Mouse (Mus musculus) mouse embryonic stem cell (cell line): Measurements from ENCODE around the gene Gnb4.

Experiments
- in situ Hi-C, 2 experiments: fragments of 300-500 bp; cut with MboI; formaldehyde crosslinking; loops; 1 replicate in 1 of 2; 3 replicates in 1 of 2; pipeline ENCODE4 v1.14.3; 2019 to 2020; ENCODE audit warnings: low sequenced_read_pairs in 2 of 2, low pct_unique_long_range_greater_than_20kb in 1 of 2, mixed read lengths in 1 of 2; ENCODE audit not compliant: unreplicated experiment in 1 of 2

The Gnb4 gene

DNA sequence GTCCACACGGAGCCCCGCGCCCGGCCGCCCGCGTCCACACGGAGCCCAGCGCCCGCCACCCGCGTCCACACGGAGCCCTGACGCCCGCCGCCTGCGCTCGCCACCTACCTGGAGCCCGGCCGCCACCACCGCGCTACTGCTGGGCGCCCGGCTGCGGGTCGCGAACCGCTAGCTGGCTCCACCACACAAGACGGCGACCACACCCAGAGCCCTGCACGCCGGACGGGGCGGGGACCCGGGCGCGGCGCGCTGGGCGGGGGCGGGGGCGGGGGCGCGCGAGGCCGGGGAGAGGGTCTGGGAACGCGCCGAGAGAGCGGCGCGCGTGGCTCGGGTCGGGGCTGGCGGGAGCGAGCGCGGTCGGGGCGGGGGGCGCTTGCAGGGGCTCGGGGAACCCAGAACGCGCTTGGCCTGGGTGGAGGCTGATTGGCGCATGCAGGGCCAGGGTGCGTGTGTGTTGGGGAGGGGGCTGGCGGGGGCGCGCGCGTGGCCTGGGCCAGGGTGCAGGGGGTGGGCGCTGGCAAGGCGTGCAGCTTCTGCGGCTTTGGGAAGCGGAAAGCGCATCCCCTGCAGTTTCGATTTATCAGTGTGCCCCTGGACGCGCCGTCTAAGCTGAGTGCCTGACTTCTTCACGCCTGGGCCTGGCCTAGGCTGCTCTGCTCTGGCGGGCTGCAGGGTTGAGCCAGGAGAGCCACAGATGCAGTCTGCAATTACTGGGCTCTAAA lies at the start of gene Gnb4:
Gnb4 (minus strand) TSS at position 255 of the 722 bp plus-strand sequence.
- in situ Hi-C loops, result no loop called here

DNA sequence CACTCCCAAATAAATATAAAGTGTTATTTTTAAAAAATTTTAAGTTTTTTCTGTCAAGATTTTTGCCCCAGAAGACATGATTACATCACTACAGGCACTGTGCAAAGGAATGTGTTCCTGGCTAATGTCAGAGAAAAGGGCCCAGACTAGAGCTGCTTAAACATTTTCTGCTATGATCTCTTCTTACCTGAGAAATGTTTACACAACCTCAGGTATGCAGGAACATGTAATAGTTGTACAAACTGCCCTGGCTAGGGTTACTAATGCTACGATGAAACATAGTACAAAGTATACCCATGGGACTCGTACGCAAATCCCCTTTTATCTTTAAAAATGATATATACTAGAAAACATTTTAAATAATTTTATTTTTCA lies 45.2 kb upstream of the Gnb4 start:
- in situ Hi-C loops, result no loop called here

DNA sequence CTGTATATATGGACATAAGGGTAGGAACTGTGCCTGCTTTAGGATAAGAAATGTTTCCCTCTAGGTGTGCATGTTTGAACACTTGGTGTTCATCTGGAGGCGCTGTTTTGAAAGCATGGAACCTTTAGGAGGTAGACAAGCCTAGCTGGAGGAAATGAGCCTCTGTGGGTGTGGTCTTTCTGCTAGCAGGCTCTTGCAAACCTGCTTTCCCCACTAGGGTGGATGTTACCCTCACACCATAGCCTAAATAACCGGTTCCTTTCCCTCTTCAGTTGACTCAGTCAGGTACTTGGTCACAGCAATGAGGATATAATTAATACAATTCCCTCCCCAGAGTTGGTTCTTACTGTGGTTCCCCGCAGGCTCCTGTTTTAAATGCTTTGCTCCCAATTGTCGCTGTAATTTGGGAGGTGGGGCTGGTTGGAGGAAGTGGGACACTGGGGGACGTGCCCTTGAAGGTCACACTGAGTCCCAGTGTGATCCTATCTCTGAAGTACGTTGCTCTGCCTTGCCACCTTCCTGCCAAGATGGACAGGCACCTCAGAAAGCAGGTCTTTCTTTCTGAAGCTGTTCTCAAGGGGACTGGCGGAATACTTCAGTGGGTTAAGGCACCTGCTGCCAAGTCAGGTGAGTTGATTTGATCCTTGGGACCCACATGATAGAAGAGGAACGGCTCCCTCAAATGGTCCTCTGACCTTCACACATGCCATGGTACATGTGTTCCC lies 44.6 kb upstream of the Gnb4 start:
- in situ Hi-C loops, result no loop called here

DNA sequence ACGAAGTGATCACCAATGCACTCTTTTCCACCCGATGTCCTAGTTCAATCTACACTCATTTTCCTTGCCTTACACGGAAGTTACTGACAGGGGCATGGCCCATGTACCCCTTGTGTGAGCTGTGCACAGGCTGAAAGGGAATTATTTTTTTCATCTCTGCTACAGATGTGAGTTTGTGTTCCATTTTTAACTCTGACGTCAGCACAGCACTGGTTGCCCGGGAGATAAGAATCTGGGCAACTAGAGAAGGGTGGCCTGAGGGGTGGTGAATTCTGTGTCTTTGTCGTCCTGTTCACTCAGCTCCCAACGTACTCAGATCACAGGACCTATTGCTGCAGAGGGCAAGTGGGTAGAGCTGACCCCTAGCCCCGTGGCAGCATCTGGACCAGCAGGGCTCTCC lies 43.9 kb upstream of the Gnb4 start:
- in situ Hi-C loops, result no loop called here

DNA sequence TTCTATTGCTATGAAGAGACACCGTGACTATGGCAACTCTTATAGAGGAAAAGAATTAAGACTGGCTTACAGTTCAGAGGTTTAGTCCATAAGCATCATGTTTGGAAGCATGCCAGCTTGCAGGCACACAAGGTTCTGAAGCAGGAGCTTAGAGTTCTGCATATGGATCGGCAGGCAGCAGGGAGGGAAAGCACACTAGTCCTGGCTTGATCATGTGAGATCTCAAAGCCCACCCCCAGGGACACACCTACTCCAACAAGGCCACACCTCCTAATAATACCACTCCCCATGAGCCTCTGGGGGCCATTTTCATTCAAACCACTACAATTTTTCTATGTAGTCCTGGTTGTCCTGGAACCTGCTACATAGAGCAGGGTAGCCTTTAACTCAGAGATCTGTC lies 43.1 kb upstream of the Gnb4 start:
- in situ Hi-C loops, result no loop called here

DNA sequence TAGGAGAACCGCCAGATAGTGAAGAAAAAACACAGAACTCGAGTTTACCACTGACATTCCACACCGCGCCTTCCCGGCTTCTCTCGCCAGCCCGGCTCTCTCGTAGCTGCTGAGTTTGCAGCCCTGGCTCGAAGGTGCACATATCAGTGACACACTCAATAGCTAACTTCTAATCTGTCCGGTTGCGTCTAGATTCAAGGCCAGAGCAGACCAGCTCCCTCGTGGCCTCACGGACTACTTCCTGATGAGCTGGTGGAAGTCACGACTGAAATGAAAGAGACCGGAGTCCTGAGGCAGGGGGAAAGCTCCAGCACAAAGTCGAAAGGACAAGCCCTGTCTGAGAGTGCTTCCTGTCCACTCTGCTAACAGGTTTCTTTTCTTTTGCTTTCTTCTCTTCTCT lies 42.4 kb upstream of the Gnb4 start:
- in situ Hi-C loops, result no loop called here

DNA sequence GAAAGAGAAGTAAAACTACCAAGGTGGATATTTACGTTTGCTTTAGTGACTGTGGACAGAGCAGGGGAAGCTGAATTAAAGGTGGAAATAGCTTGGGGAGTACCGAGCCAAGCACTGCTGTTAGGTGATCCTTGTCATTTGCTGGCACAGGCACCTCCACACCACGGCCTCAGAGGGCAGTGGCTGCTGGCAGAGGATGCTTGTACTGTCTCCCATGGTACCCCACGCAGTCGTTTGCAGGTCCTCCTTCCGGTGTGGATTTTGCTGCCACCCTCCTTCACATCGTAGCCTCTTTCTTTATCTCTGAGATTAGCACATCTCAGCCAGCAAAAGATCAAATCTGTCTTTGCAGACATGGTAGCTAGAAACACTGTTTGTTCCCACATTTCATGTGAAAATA lies 42.0 kb upstream of the Gnb4 start:
- in situ Hi-C loops, result no loop called here

DNA sequence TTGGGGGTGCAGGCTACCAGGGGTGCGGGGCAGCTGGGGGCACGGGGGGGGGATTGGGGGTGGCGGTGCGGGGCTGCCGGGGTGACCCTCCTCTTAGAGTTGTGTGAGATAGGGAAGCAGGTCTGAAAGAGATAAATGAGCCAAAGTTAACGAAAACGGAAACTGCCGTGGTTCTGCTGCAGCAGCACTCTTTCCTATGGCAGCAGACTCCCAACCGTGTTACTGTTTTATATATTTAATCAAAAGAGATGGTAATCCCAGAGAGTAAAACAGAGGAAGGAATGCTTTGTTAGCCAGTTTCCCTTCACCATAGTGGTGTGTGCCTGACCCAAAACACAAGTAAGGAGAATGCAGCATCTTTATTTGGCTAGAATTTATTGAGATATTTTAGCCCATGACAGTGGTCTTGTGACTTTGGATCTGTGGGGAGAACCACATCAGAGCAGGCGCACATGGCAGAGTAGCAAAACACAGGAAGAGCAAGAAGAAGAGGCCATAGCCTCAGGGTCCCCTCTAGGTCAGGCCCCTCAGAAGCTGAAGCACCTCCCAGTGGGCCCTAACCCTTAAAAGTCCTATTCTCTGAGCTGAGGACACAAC lies 40.1 kb upstream of the Gnb4 start:
- in situ Hi-C loops, result no loop called here

DNA sequence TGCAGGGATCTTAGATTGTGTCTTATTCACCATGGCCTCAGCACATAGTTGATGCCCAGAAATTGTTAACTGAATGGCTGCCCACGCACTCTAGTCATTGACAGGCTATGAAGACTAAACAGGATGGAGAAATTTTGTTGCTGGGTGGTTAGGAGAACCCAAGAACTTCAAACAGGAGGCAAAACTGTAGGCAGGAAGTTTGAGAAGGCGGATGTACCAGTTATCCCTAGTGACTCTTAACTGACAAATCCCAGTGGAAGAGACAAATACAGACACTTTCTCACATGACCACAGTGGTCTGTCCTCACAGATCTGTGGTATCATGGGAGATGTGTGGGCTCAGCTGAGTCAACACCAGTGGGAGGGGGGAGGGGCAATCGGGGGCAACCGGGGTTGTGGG lies 39.6 kb upstream of the Gnb4 start:
- in situ Hi-C loops, result no loop called here

DNA sequence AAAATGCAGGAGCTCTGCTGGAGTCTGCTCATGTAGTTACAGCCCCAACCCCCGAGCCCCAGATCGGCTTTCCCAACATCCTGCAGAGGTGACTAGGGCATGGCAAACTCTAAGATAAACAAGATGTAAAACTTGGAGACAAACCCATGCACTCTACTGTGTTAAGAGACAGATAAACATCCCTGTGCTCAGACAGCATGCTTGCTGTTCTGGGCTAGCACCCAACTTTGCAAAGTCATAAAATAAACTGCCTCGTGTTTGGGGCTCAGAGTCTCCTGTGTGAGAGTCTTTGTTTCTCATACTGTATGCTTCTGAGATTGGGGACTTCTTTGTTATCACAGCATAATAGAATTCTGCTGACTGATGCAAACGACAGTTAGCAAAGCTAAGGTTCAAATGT lies 36.4 kb upstream of the Gnb4 start:
- in situ Hi-C loops, result no loop called here

DNA sequence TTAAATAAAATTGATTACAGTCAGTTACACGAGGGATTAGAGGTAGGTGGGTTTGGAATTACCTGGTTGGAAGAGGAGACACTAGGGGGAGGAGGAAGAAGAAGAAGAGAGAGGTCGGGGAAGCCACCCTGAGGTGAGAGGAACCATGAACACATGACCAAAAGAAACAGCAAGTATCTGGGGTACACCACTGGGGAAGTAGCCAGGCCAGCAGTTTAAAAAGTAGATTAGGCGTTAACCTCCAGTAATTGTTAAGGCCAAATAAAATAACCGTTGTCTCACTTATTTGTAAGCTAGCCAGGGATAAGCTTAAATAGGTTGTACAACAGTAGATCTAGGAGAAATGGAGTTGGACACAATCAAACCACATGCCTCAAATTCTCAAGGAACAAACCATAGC lies 32.9 kb upstream of the Gnb4 start:
- in situ Hi-C loops, result no loop called here

DNA sequence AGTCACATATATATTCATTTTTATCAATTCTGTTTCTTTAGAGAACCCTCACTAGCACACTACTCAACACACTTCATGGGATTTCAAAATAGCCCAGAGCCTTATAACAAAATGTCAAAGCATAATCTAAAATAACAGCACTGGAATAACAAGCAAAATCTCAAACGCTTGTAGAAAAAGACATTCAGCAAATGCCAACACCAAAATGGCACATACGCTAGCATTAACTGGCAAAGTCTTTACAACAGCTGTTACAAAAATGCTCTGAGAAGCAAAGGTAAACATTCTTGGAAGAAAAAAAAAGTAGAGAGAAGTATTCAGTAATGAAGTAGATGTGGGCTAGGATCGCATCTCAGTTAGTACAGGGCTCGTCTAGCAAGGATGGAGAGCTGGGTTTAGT lies 30.5 kb upstream of the Gnb4 start:
- in situ Hi-C loops, result no loop called here

DNA sequence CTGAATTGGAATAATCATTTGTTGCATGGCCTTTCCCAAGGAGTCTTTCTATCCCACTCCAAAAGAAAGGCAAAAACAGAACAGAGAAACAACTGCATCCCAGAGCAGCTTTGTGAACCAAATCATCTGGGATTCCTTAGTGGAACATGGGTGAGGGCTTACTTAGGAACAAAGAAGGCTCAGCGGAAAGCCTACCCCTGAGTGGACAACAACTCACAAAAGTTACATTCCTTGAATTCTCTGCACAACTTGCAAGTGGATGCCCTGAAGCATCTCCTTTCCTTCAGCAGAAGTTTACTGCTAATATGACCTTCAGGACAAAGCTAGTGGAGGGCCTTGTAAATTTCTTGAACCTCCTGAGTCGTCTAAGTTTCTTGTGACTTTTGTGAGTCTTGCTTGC lies 28.4 kb upstream of the Gnb4 start:
- in situ Hi-C loops, result no loop called here

DNA sequence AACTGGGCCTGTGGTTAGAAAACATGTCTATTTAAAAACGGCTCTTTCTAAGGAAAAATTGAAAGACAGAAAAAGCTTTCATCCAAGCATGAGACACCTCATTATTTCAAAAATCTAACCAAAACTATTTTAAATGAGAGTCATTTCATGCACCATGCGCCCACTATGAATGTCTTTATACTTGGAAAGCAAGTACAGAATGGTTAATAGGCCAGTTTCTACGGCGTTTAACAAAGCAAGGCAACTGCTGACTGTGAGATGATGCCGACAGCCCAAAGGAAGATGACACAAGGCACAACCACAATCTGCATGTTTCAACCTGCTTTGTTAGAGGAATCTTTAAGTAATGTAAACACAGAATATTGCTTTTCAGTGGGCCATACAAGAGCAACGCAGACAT lies 25.7 kb upstream of the Gnb4 start:
- in situ Hi-C loops, result no loop called here

DNA sequence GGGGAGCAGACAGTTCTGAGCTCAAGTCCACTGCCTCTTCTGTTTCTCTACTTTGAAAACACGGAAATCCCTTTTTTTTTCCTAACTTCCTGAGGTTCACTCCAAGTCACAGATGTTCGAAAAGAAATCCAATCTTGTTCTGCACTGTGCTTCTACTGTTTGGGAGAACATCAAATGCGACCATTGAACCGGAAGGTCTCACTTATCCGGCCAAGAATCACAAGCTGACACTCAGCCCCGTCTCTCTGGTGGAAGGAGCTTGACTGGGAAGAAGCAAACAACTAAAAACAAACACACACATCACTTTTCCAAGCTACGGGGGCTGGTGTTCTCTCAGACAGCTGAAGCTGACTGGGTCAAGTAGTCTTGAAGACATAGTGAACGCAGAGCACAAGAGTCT lies 21.9 kb upstream of the Gnb4 start:
- in situ Hi-C loops, result no loop called here

DNA sequence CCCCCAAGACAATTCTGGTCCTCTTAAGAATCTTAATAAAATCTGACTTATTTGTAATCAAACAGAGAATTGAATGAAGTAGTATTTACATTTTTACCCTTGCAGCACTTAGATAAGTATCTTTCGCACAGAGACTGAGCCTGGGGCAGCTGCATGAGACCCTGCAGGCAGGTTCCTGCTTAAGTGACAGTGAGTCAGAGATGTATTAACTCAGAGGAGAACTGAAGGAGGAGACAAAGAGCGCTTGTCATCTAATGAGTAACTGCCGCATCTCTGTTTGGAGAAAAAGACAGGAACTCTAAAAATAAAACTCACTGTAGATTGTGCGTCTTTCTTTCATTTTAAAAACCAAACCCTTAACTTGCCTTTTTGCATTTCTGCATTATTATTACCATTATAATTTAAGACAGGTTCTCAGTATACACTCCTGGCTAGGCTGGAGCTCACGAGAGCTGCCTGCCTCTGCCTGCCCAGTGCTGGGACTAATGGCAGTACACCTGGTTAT lies 16.4 kb upstream of the Gnb4 start:
- in situ Hi-C loops, result no loop called here

DNA sequence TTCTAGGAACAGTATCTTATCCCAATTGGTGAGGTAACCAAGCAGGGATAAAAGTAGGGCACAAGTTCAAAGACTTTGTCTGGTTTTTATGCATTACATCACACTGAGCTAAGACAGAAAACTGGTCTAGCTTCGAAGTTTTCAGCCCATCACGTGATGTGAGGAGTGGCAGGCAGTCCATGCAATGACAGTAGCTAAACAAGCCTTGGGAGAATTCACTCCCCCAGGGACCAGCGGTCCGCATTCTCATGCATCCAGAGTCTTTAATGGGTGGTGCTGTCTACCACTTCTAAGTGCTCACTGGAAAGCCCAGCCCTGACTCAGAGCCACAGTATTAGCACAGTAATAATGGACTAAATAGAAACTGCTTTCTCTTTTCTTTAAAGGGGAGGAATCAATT lies 13.8 kb upstream of the Gnb4 start:
- in situ Hi-C loops, result no loop called here

DNA sequence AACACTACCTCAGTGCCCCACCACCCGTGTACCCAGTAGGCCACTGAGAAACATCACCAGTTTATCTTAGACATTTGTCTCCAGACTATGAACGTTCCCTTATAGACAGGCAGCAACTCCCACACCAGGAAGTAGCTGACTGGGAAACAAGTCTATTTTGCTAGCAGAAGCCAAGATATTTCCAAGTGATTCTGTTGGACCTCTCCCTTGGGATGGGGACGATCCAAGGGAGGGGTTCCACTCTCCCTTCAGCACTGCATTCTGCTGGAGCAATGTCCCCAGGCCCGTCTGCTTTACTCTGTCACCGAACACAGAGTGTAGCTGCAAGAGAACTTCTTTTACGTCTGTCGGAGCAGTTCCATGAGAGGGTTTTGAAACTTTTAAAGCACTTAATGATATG lies 11.8 kb upstream of the Gnb4 start:
- in situ Hi-C loops, result no loop called here

DNA sequence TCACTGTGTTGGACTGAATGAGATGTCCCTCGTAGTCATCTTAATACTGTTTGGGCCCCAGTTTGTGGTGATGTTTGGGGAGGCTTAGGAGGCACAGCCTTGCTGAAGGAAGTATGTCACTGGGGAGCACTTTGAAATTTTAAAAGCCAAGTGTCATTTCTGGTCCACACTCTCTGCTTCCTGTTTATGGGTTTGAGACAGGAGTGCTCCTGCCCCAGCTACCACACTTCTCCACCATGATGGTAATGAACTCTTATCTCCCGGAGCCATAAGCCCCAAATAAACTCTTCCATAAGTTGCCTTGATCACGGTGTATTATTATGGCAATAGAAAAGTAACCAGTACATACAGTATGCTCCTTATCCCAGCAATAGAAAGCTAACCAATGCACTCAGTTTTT lies 5.7 kb upstream of the Gnb4 start:
- in situ Hi-C loops, result no loop called here

DNA sequence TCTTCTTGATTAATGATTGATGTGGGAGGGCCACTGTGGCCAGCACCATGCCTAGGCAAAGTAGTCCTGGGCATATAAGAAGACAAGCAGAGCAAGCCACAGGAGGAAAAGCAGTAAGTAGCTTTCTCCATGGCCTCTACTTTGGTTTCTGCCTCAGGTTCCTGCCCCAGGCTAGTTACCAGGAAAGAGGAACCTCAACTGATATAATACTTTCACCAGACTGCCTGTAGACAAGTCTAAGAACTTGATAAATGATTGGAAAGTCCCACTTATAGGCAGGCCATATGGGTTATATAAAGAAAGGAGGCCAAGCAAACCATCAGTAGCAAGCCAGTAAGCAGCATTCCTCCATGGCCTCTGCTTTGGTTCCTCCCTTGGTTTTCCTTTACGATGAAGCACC lies 5.3 kb upstream of the Gnb4 start:
- in situ Hi-C loops, result no loop called here
